Mouse (Mus musculus): ENCODE measurements around the gene Slc39a7.
A peak's percentile ranks its signal among the peaks of the same experiment; 100 is the strongest.

The Slc39a7 gene

DNA sequence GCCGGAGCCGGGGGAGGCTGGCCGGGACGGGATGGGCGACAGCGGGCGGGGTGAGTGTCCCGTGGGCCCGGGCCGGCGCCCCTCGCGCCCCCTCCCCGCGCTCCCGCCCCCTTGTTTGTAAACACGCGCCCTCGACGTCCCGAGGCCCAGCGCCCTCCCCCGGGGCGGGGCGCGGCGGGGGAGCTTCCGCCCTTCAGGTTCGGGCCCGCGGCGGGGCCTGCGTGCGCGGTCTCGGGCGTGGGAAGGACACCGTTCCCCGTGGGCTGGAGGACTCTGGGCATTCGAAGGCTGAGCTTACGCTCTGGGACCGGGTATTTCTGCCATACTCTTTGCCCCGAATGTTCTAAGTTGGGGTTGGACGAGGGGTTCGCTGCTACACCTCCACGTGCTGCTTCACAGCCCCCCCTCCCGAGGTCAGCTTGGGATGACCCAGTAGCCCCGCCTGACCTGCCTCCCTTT lies 721 bp upstream of the Slc39a7 start:
- DNase-seq (ENCODE audit: extremely low read depth, insufficient read length, low spot score) = peak; percentile 84

DNA sequence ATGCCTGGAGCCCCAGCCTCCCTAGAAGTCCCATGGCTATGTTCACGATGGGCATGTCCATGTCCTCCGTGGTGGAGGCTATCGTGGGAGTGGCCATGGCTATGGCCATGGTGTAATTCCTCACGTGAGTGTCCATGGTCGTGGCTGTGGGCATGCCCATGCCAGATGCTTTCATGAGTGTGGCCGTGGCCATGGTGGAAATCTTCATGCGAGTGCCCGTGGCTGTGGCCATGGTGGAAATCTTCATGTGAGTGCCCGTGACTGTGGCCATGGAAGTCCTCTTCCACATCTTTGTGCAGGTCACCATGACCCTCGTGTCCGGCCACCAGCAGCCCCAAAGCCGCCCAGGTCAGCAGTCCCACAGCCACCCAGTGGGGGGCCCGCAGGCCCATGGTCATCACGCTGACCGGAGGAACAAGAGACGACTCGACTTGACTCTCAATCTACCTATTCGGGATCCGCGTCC lies 588 bp downstream of the Slc39a7 start:
- DNase-seq (ENCODE audit: extremely low read depth, insufficient read length, low spot score) = no peak

DNA sequence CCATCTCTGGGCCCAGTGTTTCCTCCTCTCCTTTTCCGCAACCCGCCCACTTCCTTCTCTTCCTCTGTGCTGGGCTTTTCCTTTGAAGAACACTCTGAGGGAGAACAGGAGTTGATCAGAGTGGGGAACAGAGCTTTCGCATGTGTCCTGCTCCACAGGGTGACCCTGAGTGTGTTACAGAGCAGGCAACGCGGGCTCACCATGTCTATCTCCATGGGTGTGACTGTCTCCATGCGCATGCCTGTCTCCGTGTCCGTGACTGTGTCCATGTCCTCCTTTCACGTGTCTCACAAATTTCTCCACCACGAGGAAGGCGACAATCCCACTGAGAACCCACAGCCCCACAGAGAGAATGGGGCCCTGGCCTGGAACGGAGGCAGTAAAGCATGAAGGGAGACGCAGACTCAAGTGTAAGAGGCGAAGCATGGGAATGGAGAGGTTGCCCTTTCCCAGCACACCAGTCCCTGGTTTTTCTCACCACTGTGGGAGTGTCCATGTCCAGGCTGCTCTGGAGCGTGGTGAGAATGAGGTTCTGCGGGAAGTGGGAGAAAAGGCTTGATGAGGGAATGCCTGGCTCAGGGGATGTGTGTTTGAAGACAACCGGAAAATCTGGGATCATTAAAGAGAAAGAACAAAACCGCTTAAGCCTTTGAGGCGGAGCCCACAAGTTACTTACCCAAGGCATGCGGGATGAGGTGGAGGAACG lies 1.4 kb downstream of the Slc39a7 start:
- DNase-seq (ENCODE audit: extremely low read depth, insufficient read length, low spot score) = no peak

GRCm38 (mm10) chr17:34029150-34029889 lies 2.2 kb downstream of the Slc39a7 start:
- no peak for DNase-seq (ENCODE audit: extremely low read depth, insufficient read length, low spot score)

GRCm38 (mm10) chr17:34028501-34029149 lies 2.9 kb downstream of the Slc39a7 start:
- no peak for DNase-seq (ENCODE audit: extremely low read depth, insufficient read length, low spot score)

DNA sequence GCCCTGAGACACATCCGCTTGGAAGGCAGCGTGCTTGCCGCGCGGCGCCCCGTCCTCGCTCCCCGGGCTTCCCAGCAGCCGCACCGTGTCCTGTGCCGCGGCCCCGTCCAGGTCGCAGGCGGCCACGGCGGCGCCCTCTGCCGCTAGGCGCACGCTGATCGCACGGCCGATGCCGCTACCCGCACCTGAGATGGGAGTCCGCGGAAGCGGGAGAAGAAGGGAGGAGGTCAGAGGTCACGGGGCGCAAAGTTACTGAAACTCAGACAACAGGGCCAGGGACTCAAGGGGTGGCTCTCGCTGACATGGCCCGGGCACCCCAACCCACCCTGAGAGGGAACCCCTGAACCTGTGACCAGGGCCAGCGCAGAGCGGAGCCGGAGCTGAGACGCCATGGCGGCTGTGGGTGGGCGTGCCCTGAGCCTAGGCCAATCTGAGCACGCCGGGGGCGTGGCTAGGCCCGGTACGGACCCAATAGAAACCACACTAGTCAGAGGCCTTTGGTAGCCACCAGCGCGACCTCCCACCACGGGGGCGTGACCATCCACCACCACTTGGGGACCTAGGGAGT lies 3.7 kb downstream of the Slc39a7 start, which contains the start of gene H2-Ke6:
TSS of gene H2-Ke6 (minus strand) at position 405 of the 568 bp plus-strand sequence.
- peak; percentile 32 for DNase-seq (ENCODE audit: extremely low read depth, insufficient read length, low spot score)

GRCm38 (mm10) chr17:34026917-34027655 lies 4.4 kb downstream of the Slc39a7 start:
- DNase-seq (ENCODE audit: extremely low read depth, insufficient read length, low spot score) = peak; percentile 35

GRCm38 (mm10) chr17:34026221-34026620 lies 5.3 kb downstream of the Slc39a7 start:
- peak; percentile 23 for DNase-seq (ENCODE audit: extremely low read depth, insufficient read length, low spot score)

DNA sequence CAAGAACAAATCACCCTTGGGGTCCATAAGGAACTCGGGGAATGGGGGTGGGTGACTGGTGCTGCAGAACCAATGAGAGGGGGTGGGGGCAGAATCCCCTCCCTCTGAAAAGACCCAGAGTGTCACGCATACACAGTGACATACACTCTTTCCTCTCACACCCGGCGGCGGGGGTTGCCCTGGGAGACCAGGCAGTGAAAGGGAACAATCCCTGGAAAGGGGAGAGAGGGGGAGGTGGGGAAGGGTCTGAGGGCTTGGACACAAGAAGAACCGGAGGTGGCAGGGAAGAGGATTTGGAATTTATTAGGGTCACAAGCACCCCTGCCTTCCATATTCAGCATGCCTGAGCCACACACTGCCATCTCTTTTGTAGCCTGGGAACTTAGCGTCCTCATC lies 5.7 kb downstream of the Slc39a7 start:
- peak; percentile 15 for DNase-seq (ENCODE audit: extremely low read depth, insufficient read length, low spot score)

GRCm38 (mm10) chr17:34024861-34025755 lies 6.4 kb downstream of the Slc39a7 start:
- no peak for DNase-seq (ENCODE audit: extremely low read depth, insufficient read length, low spot score)

- peak; percentile 85 for DNase-seq (ENCODE audit: extremely low read depth, insufficient read length, low spot score)
Observed at GRCm38 (mm10) chr17:34024317-34024821, 7.1 kb downstream of the Slc39a7 start, which contains the start of gene Ring1. Gene Ring1 (minus strand): TSS chr17:34024680.

- DNase-seq (ENCODE audit: extremely low read depth, insufficient read length, low spot score) = no peak
Observed at GRCm38 (mm10) chr17:34023678-34024077, 7.8 kb downstream of the Slc39a7 start.

GRCm38 (mm10) chr17:34022987-34023386 lies 8.5 kb downstream of the Slc39a7 start:
- DNase-seq (ENCODE audit: extremely low read depth, insufficient read length, low spot score) = peak; percentile 19

GRCm38 (mm10) chr17:34022414-34022783 lies 9.1 kb downstream of the Slc39a7 start:
- no peak for DNase-seq (ENCODE audit: extremely low read depth, insufficient read length, low spot score)

DNA sequence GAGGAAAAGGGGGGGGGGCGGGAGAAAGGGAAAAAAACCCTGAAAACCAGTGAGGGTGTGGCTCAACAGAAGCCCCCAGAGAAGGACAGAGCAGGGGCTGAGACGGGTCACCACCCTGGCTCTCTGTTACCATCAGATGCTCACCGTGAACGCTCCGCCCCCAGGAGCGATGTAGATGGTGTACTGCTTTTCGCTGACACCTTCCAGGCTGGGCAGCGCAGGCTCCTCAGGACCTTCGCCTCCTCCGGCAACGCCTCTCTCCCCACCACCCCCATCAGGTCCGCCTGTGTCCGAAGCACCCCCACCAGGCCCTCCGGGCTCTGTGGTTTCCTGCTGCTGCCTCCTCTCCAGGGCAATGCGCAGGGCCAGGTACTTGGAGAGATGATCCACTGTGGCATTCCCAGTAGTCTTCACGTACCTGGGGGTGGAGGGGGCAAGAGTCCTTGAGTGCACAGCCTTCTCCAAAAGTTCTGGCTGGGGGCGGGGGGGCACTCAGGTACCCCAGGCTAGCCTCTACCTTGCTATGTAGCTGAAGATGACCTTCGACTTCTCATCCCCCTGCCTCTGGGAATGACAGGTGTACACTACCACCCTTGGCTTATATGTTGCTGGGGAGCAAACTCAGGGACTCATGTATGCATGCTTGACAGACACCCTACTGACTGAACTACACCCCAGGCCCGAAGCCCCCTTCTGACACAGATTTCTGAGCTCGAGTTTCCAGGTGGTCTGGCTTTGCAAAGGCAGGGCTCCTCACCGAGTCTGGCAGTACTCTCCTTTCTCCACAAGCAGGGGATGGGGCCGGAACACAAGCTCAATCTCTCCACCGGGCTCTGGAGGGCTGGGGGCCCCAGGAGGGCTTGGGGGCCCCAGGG lies 9.7 kb downstream of the Slc39a7 start:
- peak; percentile 16 for DNase-seq (ENCODE audit: extremely low read depth, insufficient read length, low spot score)

DNA sequence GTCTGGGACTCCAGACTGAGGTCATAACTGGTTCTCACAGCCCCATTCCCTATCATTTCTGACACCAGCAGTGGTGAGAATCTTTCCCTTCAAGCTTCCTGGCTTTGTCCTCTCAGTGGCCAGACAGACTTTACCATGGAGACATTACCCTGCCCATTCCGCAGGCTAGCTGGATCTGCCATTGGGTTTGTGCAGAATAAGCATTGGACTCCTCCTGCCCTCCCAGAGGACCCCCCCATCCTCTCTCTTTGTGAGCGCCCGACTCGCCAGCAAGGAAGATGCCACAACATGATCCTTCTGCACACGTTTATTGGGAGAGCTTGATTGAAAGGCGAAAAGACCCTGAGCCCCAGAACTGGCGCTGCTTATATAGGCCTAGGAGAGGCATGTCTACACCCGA lies 18.0 kb downstream of the Slc39a7 start:
- no peak for DNase-seq (ENCODE audit: extremely low read depth, insufficient read length, low spot score)

GRCm38 (mm10) chr17:34010156-34010555 lies 21.3 kb downstream of the Slc39a7 start:
- no peak for DNase-seq (ENCODE audit: extremely low read depth, insufficient read length, low spot score)

DNA sequence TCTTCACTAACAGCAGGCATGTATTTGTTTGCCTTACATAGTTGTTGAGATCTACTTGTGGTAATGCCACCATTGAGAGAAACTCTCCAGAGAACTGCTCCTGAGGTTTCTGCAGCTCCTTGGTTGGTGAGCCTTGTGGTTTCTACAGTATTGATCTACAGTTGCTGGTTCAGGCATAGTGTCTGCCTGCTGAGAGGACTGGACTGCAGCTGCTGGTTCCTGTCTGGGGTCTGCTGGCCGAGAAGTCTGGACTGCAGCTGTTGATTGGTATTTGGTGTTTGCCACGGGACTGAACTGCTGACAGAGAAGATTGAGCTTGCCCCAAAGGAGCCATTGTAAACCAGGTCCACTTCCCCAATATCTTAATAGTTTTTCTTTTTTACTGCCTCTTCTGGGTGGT lies 24.9 kb downstream of the Slc39a7 start:
- no peak for DNase-seq (ENCODE audit: extremely low read depth, insufficient read length, low spot score)
